Mouse (Mus musculus) cerebellum, adult 11 months (tissue): Measurements from ENCODE around the gene Srgap3.

Experiments
- DNase-seq: peaks from one replicate; pipeline ENCODE4 v3.0.0; 2022

Gene Srgap3

GRCm38 (mm10) chr6:112949220-112949619, 2.2 kb upstream of the Srgap3 start:
- no peak for DNase-seq

GRCm38 (mm10) chr6:112948416-112948815, 1.4 kb upstream of the Srgap3 start:
- no peak for DNase-seq

- DNase-seq: no peak
These were observed 850 bp downstream of the Srgap3 start for GRCm38 (mm10) chr6:112946021-112946811.

GRCm38 (mm10) chr6:112945181-112945751, 1.8 kb downstream of the Srgap3 start:
- no peak for DNase-seq

GRCm38 (mm10) chr6:112943596-112944245, 3.3 kb downstream of the Srgap3 start:
- peak; percentile 69 for DNase-seq

DNA sequence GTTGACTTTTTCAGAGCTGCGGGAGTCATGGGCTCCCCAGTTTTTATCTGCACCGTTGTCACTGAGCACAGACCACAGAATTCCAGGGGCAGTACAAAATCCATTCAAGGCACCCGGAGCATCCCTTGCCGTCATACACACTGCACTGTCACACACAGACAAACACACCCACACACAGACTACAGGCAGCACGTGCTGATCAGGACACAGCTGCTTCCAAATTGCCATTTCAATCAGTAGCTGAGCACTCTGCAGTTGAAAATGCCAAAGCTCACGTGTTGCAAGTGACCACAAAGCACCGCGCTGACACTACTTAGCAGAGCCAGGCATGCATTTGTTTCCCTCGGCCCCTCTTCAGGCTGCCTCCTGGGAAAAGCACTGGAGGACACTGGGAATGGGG, 7.8 kb downstream of the Srgap3 start:
- no peak for DNase-seq

DNA sequence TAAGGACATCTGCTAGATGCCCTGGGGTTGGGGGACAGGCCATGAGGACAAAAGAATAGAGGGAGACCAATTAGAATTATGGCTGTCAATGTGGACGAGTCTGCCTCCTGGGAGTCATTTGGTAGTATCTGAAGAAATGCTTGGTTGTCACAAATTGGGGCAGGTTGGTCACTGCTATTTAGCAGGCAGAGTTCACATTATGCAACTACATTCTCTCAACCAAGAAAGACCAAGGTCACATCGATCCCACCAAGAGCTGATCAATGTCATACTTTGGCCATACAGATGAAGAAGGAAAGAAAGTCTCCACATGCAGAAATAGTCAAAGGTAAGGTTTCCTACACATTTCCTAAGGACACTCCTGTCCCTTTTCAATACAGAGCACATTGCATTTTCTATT, 9.3 kb downstream of the Srgap3 start:
- no peak for DNase-seq

DNA sequence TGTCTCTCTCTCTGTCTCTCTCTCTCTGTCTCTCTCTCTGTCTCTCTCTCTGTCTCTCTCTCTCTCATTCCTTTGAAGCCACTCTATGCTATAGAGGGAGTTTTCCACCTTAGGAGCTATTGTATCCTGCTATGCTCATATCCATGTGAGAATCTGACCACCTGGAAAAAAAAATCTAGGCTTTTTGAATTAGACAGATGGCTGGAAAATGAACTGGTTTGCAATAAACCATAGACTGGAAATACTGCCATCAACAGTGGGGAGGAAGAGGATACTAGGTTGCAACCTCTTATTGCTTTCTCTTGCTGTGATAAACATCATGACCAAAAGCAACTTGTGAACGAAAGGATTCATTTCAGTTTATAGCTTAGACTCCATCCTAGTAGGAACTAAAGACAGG, 12.6 kb downstream of the Srgap3 start:
- DNase-seq: no peak

- DNase-seq: no peak
These were observed 14.5 kb downstream of the Srgap3 start for GRCm38 (mm10) chr6:112932611-112933010.

GRCm38 (mm10) chr6:112930011-112930451, 17.0 kb downstream of the Srgap3 start:
- no peak for DNase-seq

GRCm38 (mm10) chr6:112929291-112929984, 17.6 kb downstream of the Srgap3 start:
- DNase-seq: no peak

DNA sequence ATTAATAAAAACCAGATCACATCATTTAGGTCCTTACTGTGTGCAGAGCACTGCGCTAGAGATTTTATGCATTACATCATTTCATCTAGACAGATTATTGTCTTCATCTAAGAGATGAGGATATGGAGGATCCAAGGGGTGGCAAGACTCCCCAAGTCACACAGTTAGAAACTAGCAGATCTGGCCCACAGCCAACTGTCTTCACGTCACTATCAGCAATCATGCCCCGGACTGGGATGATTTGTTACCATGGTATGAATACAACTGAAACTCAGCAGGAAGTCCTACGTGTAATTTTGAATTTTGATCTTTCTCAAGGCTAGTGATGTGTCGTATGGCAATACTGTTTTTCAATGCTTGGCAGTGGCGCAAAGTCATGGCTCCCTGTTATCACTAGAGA, 18.2 kb downstream of the Srgap3 start:
- no peak for DNase-seq

- DNase-seq: no peak
These were observed 19.7 kb downstream of the Srgap3 start for GRCm38 (mm10) chr6:112927341-112927740.

DNA sequence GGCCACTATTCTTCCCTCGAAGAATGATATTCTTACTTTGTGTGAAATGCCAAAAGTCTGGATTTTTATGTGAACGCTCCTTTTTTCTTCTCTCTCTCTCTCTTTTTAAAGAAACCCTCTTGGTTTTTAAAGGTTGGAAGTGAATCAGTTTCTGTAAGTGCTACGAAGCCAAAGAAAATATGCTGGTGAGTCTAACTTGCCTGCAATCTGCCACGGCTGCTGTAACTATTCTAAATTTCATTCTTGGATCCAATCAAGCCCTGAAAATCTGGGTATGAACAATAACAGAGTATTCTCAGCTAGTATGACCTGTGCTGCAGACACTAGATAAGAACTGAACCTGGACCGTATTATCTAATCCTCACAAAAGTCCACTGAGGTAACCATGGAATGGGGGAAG, 21.1 kb downstream of the Srgap3 start:
- no peak for DNase-seq

GRCm38 (mm10) chr6:112925234-112925975, 21.7 kb downstream of the Srgap3 start:
- no peak for DNase-seq

- DNase-seq: no peak
These were observed 22.4 kb downstream of the Srgap3 start for GRCm38 (mm10) chr6:112924606-112925141.

DNA sequence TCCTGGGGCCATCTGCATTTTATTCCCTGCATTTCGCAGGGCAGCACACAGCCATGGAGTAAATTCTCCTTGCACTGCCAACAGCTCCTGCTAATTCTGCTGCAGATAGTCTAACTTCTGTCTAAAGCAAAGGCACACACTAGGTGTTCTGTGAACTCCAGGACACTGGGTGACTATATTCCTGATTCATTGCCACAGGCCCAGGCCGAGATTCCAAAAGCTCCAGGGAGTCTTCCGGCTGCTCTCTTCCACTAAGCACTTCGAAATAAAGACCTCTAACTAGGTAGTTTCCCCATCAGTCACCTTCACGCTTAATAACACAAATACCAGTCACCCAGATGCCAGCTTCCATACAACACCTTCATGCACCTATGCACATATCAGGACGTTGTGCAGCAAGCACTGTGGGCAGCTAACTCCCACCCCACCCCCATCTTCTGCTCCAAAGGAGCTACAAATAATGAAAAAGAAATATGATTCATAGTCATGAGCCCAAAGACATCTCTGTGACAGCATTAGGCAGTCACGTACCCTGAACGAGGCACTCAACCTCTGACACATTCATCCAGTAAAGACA, 26.4 kb downstream of the Srgap3 start:
- no peak for DNase-seq

GRCm38 (mm10) chr6:112917717-112918116, 29.3 kb downstream of the Srgap3 start:
- DNase-seq: no peak

GRCm38 (mm10) chr6:112916243-112916642, 30.8 kb downstream of the Srgap3 start:
- no peak for DNase-seq

- DNase-seq: no peak
These were observed 34.5 kb downstream of the Srgap3 start for GRCm38 (mm10) chr6:112912552-112912951.

DNA sequence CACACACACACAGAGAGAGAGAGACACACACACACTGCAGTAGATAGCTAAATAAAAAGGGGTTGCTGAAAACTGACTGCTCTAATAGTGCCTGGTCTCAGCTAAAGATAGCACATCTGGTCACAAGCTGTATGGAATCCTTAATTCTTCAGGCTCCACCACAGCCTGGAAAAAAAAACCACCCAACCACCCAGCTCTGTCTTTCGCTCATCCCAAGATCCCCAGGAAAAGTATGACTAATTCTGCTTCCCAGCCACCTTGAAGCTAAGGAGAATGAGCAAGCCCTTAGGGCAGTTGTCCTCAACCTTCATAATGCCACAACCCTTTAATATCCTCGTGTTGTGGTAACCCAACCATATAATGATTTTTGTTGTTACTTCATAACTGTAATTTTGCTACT, 37.4 kb downstream of the Srgap3 start:
- no peak for DNase-seq
